Mouse (Mus musculus) hindbrain, embryonic 10.5 days (tissue): ENCODE data around the gene Trpm3. TPM values are rescaled to one million over a fixed set of nuclear protein-coding genes. Genes with fewer than 3 reads are reported as not detected.

Experiments
- DNase-seq: peaks from one replicate; pipeline ENCODE4 v3.0.0-alpha.2; 2017; ENCODE audit warnings: low spot score
- H3K27ac ChIP-seq: fragments of 300-500 bp; sonication (generic); 2 replicates; pipeline ENCODE4 v1.5.1; 2016; ENCODE audit warnings: mild to moderate bottlenecking, moderate library complexity
- H3K27me3 ChIP-seq: fragments of 300-500 bp; sonication (generic); 2 replicates; pipeline ENCODE4 v1.6.1; 2016; ENCODE audit warnings: mild to moderate bottlenecking; ENCODE audit not compliant: poor library complexity, insufficient read depth, severe bottlenecking
- H3K36me3 ChIP-seq: fragments of 300-500 bp; sonication (generic); 2 replicates; pipeline ENCODE4 v1.6.1; 2016; ENCODE audit warnings: mild to moderate bottlenecking, moderate library complexity
- H3K4me1 ChIP-seq: fragments of 300-500 bp; sonication (generic); replicated peaks from 2 replicates; pipeline ENCODE4 v1.6.1; 2016; ENCODE audit warnings: mild to moderate bottlenecking
- H3K4me3 ChIP-seq: fragments of 300-500 bp; sonication (generic); 2 replicates; pipeline ENCODE4 v1.5.1; 2016; ENCODE audit warnings: mild to moderate bottlenecking, moderate library complexity
- H3K9me3 ChIP-seq: fragments of 300-500 bp; sonication (generic); 2 replicates; pipeline ENCODE4 v1.6.1; 2016; ENCODE audit warnings: mild to moderate bottlenecking, moderate library complexity
- WGBS: fragments of 180-500 bp; shearing (Covaris S2); methylation state at CpG from one replicate; pipeline ENCODE4 v1.1.7; 2016; 5-methylcytosine and 5-hydroxymethylcytosine counted together
- polyA plus RNA-seq: library from polyadenylated mRNA; unstranded; fragments of >200 nt; fragmentation: Nextera tagmentation; extraction: Ambion mirVana; gene quantifications from 2 replicates; pipeline ENCODE4 v1.2.1, GENCODE M21; 2016

Trpm3 gene
- polyA plus RNA-seq, 1 experiment from 2014 or later: 14.4 TPM

DNA sequence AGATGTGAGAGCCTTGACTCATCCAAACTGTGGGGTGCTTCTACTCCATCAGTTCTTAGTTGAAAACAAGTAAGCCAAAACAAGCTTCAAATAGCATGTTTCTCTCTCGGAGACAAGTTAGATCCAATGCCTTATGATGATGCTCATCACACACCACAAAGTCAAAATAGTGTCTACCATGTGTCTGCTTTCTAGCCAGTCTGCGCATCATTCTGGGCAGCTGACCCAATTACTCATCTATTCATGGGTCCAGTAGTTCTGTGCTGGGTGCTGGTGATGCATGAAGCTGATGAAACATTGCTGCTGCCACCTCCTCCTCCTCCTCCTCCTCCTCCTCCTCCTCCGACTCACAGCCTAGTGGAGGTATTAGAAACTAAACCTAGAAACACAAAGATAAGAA is 813.6 kb downstream of the Trpm3 start:
- H3K4me1 ChIP-seq: no peaks in the 10 kb centered on the region
- H3K9me3 ChIP-seq: 0 out of 2 replicates have a peak, but pooled peaks cover 4% of the 10 kb centered on the region
- H3K36me3 ChIP-seq: no peaks in the 10 kb centered on the region
- no peak overlapping the region for H3K4me3 ChIP-seq
- no peaks in the 10 kb centered on the region for H3K27me3 ChIP-seq
- 86% methylated on average over 3 of the region's 3 CpGs for WGBS
- DNase-seq: no peak
- H3K27ac ChIP-seq: no peak overlapping the region

- WGBS: 92% methylated on average over 4 of the region's 4 CpGs
- peaks cover 4% of the 10 kb centered on the region; the same call in 1 of the 2 replicates for H3K4me1 ChIP-seq
- no peaks in the 10 kb centered on the region for H3K27me3 ChIP-seq
- no peak overlapping the region for H3K4me3 ChIP-seq
- H3K36me3 ChIP-seq: no peaks in the 10 kb centered on the region
- H3K27ac ChIP-seq: no peak overlapping the region
- no peak for DNase-seq
- H3K9me3 ChIP-seq: 0 out of 2 replicates have a peak, but pooled peaks cover 4% of the 10 kb centered on the region
These were observed 814.3 kb downstream of the Trpm3 start for GRCm38 (mm10) chr19:22953191-22953590.

DNA sequence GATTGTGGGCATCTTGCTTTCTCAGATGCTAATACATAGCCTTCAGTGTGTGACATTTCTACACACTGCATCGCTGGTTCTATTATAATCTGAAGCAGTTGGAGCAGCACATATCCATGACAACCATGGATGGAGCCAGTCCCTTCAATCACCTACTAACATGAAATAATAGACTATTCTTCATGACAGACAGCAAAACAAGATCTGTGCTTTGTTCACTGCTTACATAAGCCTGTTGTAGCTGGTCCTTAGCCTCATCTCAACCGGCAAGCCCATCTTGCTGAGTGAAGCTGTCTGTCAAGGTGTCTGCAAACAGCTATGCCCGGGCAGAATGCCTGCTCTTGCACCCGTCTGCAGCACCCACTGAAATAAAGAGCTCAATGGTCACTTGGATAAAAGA is 819.6 kb downstream of the Trpm3 start:
- H3K4me1 ChIP-seq: peaks cover 37% of the 10 kb centered on the region
- 35% methylated on average over 4 of the region's 4 CpGs for WGBS

DNA sequence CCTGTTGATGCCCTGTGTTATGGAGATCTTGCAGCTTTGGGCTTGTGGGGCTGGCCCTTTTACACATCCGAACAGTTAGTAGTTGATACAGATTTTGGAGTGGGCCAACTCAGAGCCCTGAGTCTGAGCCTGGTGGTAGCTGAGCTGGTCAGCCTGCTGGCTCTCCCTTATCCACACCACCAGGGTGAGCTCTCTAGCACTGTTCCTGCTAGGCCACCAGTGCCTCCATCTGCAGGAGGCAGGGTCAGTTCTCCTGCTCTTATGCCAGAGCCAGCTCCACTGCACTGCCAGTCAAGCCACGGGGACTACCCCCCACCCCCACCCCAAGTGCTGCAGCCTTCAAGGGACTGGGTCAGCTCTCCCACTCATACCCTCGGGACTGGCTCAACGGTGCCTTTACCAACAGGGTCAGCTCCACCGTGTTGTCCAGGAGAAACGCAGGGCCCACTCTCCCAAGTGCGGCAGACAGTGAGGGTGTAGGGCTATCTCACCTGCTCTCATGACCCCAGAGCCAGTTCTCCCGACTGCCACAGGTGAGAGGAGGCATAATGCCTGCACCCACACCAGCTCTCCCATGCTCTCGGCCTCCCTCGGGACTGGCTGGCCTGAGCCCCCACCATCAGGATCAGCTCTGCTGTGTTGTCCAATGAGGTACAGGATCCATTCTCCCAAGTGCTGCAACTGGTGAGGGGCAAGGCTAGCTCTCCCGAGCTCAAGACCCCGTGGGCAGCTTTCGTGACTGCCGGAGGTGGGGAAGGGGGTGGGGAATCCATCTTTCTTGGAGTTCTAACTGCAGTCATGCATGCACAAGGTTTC is 821.8 kb downstream of the Trpm3 start:
- WGBS: 76% methylated on average over 14 of the region's 14 CpGs
- 0 out of 2 replicates have a peak, but pooled peaks cover 4% of the 10 kb centered on the region for H3K9me3 ChIP-seq

More for the DNA sequence above, 819.6 kb downstream of the Trpm3 start:
- Histone ChIP-seq H3K27me3 (peaks cover 14% of the 10 kb centered on the region; the same call in 1 of the 2 replicates), H3K4me3 (no peak overlapping the region), H3K36me3 (no peaks in the 10 kb centered on the region), H3K9me3 (0 out of 2 replicates have a peak, but pooled peaks cover 4% of the 10 kb centered on the region), H3K27ac (no peak overlapping the region)
- DNase-seq: peak; percentile 16

GRCm38 (mm10) chr19:22962001-22962708 is 823.3 kb downstream of the Trpm3 start:
- H3K4me1 ChIP-seq: peaks cover 37% of the 10 kb centered on the region
- WGBS: 45% methylated on average over 12 of the region's 12 CpGs
- no peaks in the 10 kb centered on the region for H3K36me3 ChIP-seq
- H3K9me3 ChIP-seq: no peaks in the 10 kb centered on the region
- peak; percentile 5 for DNase-seq
- H3K27me3 ChIP-seq: peaks cover 14% of the 10 kb centered on the region; the same call in 1 of the 2 replicates
- H3K27ac ChIP-seq: peak overlapping the region; percentile 23; the same call in 1 of the 2 replicates
- no peak overlapping the region for H3K4me3 ChIP-seq

More for the DNA sequence above, 821.8 kb downstream of the Trpm3 start:
- no peaks in the 10 kb centered on the region for H3K36me3 ChIP-seq
- H3K27ac ChIP-seq: peak overlapping the region; percentile 74
- H3K27me3 ChIP-seq: peaks cover 14% of the 10 kb centered on the region; the same call in 1 of the 2 replicates
- no peak overlapping the region for H3K4me3 ChIP-seq
- H3K4me1 ChIP-seq: peaks cover 37% of the 10 kb centered on the region
- DNase-seq: no peak

DNA sequence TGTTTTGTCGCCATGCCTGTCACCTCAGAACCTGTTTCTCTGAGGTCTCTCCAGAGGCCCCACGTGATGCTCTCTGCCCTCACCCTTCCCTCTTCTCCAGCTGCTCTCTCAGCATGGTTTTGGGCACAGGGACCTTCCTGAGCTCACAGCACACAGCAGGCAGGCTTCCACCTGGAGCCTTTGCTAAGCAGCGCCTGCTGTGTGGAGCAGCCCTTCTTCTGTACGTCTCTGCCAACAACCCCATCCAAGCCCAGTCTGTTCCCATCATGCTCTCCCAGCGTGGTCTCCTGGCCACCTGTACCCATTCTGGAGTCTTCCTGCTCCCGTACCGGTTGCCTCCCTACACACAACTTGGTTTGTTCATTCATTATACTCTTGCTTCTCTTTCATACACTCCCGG is 823.9 kb downstream of the Trpm3 start:
- no peak for DNase-seq
- WGBS: 44% methylated on average over 8 of the region's 8 CpGs
- peaks cover 14% of the 10 kb centered on the region; the same call in 1 of the 2 replicates for H3K27me3 ChIP-seq
- no peaks in the 10 kb centered on the region for H3K9me3 ChIP-seq
- no peak overlapping the region for H3K27ac ChIP-seq
- no peak overlapping the region for H3K4me3 ChIP-seq
- no peaks in the 10 kb centered on the region for H3K36me3 ChIP-seq
- peaks cover 37% of the 10 kb centered on the region for H3K4me1 ChIP-seq

DNA sequence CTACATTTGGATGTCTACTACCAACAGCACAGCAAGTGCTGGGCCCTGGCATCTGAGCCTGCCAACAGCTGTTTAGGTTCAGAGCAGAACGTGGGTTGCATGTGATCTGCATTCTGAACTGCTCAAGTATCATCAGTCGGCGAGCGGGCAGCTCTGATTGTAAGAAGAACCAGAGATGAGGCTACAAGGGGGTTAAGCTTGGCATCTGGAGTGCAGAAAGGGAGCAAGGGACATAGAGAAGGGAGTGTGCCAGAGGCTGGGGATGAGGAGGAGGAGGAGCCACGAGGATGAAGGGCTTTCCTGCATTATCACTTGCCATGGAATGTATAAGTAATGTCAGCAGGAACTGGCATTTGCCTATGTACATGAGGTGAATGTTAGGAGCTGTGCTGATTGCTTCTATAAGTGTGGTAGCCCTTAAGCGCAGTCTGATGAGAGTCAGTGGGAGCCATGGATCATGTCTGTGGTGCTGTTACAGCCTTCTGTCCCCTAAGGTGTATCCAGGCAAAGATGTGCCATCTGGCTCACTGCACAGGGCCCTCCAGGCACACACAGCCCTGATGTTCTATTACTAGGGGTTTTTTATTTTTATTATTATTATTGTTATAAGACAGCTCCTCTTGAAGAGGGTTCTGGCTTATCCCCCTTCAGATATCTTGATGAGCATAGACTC is 825.0 kb downstream of the Trpm3 start:
- no peaks in the 10 kb centered on the region for H3K9me3 ChIP-seq
- H3K36me3 ChIP-seq: no peaks in the 10 kb centered on the region
- no peak for DNase-seq
- H3K4me1 ChIP-seq: peaks cover 26% of the 10 kb centered on the region
- no peak overlapping the region for H3K4me3 ChIP-seq
- WGBS: 84% methylated on average over 6 of the region's 6 CpGs
- H3K27me3 ChIP-seq: peaks cover 14% of the 10 kb centered on the region; the same call in 1 of the 2 replicates
- no peak overlapping the region for H3K27ac ChIP-seq

- Histone ChIP-seq H3K36me3 (no peaks in the 10 kb centered on the region), H3K27me3 (peaks cover 13% of the 10 kb centered on the region; the same call in 1 of the 2 replicates)
- no peak for DNase-seq
These were observed 826.6 kb downstream of the Trpm3 start for GRCm38 (mm10) chr19:22965470-22965869.

GRCm38 (mm10) chr19:22973294-22973693 is 834.4 kb downstream of the Trpm3 start:
- Histone ChIP-seq H3K4me3 (no peak overlapping the region), H3K27ac (no peak overlapping the region), H3K27me3 (no peaks in the 10 kb centered on the region), H3K36me3 (no peaks in the 10 kb centered on the region), H3K4me1 (no peaks in the 10 kb centered on the region), H3K9me3 (no peaks in the 10 kb centered on the region)
- DNase-seq: no peak
- WGBS: 89% methylated on average over 3 of the region's 3 CpGs

More at GRCm38 (mm10) chr19:22965470-22965869, 826.6 kb downstream of the Trpm3 start:
- no peaks in the 10 kb centered on the region for H3K9me3 ChIP-seq
- 81% methylated on average over 6 of the region's 6 CpGs for WGBS
- no peak overlapping the region for H3K4me3 ChIP-seq
- H3K4me1 ChIP-seq: peaks cover 24% of the 10 kb centered on the region
- H3K27ac ChIP-seq: no peak overlapping the region

GRCm38 (mm10) chr19:22973727-22974126 is 834.9 kb downstream of the Trpm3 start:
- H3K4me3 ChIP-seq: no peak overlapping the region
- H3K4me1 ChIP-seq: no peaks in the 10 kb centered on the region
- no peaks in the 10 kb centered on the region for H3K36me3 ChIP-seq
- WGBS: 89% methylated on average over 5 of the region's 5 CpGs
- no peaks in the 10 kb centered on the region for H3K9me3 ChIP-seq
- DNase-seq: no peak
- H3K27me3 ChIP-seq: no peaks in the 10 kb centered on the region
- H3K27ac ChIP-seq: no peak overlapping the region

DNA sequence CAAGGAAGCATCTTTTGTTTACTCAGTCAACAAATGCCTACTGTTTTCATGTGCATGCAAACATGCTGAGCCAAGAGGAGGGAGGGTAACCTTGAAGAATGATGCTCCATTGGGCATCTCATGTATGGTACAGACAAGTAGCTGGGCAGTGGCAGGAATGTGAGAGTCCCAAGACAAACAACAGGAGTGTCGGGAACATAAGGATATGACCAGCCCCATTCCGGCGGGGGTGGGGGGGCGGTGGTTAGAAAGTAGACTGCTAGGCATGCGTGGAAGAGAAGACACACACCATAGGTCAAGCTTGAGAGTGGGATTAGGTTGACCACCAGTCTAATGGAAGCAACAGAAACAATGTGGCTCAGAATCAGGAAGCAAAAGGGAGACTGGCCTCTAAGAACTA is 837.0 kb downstream of the Trpm3 start:
- Histone ChIP-seq H3K4me1 (no peaks in the 10 kb centered on the region), H3K9me3 (no peaks in the 10 kb centered on the region), H3K27me3 (no peaks in the 10 kb centered on the region), H3K36me3 (no peaks in the 10 kb centered on the region), H3K27ac (no peak overlapping the region), H3K4me3 (no peak overlapping the region)
- whole genome bisulfite sequencing: 95% methylated on average over 5 of the region's 5 CpGs
- no peak for DNase-seq

- no peaks in the 10 kb centered on the region for H3K4me1 ChIP-seq
- no peak overlapping the region for H3K27ac ChIP-seq
- H3K4me3 ChIP-seq: no peak overlapping the region
- no peak for DNase-seq
- no peaks in the 10 kb centered on the region for H3K27me3 ChIP-seq
- no peaks in the 10 kb centered on the region for H3K36me3 ChIP-seq
- no peaks in the 10 kb centered on the region for H3K9me3 ChIP-seq
- 66% methylated on average over 5 of the region's 5 CpGs for WGBS
These were observed 838.7 kb downstream of the Trpm3 start for GRCm38 (mm10) chr19:22977508-22977907.
